Mouse (Mus musculus) left cerebral cortex, adult 11 months (tissue): ENCODE measurements around the gene Nudt7.

Experiments used
- DNase-seq: peaks from one replicate; pipeline ENCODE4 v3.0.0; 2022; ENCODE audit warnings: low spot score

Gene Nudt7

DNA sequence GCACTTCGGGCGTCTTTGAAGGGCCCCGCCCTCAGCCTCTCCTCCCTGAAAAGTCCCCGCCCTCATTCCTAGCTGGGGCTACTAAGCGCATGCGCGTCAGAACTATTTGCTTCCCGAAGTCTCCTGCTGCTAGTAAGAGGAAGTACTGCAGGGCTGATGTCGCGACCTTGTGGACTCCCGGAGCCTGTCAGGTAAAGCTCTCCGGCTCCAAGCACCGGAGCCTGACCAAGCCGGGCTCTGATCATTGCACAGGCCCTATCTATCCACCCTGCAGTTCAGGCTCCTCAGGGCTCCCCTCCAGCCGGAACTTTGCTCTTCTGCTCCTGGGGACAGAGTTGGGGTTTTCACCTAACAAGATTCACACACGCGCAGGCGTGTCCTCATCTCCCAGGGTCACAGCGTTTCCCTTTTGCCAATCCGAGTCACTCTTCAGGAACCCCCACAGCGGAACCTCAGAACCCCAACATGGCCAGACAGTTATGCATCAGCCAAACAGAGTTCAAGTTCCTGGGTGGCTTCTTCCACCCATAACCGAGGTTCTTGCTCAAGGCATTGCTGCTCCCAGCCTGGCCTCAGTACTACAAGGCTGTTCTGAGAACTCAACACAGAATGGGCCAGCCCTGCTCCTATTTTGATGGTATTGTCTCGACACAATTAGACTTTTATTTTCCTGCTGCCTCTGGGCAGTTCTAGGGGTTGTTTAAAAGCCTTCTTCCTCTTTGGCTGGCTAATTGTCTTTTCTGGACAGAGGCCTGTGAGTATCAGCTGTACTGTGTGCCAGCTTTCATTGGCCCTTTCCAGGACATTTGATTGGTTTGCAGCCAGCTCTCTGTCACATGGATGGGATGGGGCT lies at the start of gene Nudt7:
TSS of gene Nudt7 (plus strand) at position 48 of the 853 bp plus-strand sequence.
- peak; percentile 79 for DNase-seq

DNA sequence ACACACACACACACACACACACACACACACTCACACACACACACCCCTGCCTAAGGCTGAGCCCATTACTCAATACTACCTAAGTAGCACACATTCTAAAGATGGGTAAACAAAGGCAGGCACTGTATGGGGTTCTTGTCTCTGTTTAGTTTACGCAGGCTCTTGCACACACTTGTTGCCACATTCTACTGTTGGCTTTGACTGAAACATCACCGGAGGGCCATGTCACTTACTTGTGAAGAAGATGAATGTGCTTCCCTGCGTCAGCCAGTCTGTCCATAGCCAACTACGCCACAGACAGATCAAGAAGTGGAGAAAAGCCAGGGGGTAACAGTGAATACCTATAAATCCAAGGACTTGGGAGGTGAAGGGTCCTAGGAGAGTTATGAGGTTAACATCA lies 45.4 kb upstream of the Nudt7 start:
- DNase-seq: no peak

DNA sequence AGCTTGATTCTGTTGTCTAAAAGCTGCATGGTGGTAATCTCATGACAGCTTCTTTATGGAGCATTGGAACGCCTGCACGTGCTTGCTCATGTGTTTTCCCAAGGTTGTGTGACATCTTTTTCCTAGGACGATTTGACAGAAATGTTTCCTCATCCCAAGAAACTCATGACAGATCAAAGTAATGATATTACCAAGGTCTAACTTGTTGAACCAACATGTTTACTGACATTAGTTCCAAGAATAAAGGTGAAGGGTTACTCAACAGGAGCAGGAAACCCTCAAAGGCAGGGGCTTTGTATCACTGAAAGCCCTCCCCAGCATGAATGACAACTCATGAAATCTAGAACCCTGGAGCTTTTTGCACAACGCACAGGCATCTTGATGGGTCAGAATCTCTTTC lies 42.6 kb upstream of the Nudt7 start:
- no peak for DNase-seq

DNA sequence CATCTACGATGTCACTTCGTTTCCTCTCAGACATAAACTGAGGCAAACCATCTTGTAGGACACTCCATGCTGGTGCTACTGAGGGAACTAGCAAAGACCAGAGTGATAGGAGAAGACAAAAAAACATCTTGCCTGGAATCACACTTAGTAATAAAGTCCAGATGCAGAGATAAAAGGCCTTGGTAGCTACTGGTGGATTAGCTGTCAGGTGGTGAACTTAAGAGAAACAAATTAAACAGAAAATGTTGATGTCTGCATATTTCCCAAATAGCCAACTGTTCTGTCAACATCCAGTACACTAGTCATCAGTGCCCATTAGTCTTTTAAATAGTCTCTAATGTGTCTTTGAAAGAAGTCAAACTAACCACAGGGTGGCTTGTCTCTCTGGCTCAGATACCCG lies 40.0 kb upstream of the Nudt7 start:
- DNase-seq: no peak

DNA sequence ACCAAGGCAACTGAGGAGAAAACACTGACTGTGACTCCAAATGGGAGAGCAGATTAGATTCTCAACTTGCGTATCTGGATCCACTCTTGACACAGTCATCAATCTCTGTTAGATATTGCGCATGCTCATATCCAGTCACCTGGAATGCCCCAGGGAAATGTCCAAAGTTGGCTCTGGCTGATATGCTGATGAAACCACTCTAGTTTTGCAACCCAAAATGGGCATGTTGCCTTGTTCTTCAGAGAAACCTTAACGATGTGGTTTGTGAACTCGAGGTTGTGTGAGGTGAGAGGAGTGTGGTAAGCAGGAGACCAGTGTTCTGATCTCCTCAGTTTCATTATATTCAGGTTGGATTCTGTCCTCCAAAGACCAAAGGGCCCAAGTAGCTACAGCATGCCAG lies 38.8 kb upstream of the Nudt7 start:
- DNase-seq: no peak

DNA sequence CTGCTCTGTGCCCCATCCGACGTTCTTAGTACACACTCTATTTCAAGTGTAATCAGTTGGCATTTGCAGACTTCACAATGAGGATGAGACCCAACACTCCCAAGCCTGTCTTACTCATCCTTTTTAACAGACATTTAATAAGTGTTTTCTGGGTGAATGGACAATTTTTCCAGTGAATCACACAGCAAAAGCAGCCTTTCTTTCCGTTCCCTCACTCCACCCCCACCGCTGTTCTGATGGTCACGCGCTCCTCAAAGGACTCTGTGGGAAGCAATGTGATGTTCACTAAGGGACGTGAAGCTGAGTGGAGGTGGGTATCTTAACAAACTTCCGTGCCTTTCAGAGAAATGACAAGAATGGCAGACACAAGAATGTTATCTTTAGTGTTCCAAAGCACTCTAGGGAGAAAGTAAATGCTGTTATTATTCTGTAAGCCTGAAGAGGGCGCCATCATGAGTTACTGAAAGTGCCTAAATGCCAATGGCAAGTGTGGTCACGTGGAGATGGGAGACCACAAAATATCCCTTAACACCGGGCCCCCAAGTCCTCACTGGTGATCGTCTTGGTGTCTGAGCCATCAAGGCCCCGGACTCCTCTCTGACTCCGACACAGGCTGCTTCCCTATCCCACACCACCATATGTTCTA lies 32.7 kb upstream of the Nudt7 start:
- DNase-seq: no peak

DNA sequence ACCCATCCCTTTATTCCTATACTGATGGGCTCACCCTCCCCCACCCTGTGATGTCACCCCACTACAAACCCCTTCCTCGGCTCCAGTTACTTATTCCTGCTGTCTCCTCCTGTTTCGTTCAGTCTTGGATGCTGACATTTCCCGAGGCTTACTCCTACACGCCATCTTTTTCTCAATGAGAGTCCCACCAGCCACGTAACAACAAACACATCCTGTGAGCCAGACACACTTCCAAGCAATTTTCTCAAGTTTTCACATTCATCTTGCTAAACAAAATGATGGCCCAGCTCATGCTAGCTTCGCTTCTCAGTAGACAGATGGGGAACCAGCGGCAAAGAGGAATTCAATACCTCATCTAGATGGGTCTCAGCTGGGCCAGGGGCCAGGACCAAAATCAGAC lies 30.0 kb upstream of the Nudt7 start:
- DNase-seq: no peak

DNA sequence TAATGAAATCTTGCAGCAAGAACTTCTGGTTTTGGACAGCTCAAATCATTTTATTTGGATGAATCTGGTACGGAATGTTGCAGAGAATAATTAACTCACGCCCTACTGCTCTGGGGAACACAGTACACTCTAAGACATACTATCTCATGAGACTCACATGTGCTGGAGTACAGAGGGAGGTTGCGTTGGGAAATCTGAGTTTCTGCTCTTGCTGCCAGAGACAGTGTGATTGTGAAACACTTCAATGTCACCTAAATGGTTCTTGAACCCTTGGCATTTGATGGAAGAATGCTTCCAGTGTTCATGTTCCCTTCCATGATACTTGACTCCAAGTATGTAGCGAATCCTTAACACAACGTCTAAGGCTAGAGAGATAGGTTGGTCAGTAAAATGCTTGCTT lies 27.4 kb upstream of the Nudt7 start:
- no peak for DNase-seq

DNA sequence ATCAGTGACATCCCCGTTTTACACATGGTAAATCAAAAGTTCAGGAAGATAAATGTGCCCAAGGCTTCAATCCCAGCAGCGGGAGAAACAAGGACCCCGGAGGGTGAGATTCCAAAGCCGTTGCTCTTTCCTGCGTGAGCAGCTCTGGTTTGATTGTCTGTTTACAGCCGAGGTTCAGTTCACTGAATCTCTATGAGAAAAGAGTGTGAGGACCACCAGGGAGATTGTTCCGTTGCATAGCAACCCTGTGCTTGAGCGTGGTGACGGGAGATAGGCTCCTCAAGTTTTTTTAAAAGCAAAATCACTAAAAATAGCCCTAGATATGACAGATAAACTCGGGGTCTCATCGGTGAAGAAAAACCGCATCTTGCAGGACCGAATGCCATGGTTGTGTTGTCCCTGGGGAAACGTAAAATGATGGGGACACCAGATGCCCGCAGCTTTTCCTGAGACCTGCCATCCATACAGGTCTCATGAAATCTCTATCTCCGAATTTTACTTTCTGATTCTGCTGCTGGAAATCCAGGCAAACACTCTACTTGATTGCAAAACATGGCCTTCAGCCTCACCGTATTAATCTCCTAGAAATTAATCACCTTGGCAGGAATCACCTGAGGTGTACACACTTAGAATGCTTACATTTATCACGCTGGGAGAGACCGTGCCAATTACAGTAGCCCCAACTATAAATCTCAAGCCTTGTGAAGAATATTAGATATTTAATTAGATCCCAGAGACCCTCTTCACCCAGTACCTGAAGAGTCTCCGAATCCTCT lies 23.8 kb upstream of the Nudt7 start:
- DNase-seq: no peak

DNA sequence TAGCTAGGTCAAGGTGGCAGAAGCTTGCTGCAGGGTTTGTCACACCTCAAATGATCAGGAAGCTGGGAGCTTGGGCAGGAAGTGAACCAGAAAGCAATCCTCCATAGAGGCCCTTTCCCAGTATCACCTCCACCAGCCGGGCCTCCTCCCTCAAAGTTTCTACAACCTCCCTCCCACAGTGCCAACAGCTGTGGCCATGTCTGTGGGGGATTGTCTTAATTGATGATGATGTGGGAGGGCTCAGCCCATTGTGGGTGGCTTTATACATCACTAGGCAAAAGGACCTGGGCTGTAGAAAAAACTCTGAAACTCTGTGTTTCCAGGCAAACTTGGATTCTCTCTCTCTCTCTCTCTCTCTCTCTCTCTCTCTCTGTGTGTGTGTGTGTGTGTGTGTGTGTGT lies 18.3 kb upstream of the Nudt7 start:
- no peak for DNase-seq

DNA sequence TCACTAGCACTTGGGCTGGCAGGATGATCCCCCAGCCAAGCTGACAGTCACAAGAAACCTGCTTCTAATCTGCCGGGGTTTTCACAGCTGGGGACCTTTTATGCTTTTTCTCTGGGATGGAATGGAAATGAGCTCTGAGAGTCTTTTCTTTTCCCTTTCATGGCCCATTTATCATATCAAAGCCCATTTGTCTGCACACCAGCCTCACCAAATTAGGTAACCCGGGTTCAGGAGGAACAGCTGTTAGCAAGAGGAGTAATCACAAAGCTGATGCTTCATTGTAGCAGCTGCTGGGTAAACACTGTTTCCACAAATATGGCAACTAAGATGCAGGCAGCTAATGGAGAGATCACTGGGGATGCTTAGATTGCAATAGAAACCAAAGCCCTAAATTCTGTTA lies 17.3 kb upstream of the Nudt7 start:
- DNase-seq: no peak

DNA sequence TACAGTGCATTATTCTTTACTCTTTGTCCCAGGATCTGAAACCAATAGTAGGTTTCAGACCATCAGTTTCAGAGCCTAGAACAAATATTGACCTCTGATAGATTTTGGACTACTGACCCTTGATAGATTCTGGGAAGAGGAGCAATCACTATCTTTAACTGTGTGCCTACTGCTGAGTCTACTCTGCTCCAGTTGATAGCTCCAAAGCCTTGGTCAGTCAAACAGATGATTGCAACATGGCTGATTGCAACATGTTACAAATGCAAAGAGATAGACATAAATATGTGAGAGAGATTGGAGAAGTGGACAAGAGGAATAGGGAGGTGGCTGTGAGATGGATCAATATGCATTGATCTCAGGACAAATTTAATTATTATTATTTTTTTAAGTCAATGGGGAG lies 15.9 kb upstream of the Nudt7 start:
- no peak for DNase-seq

DNA sequence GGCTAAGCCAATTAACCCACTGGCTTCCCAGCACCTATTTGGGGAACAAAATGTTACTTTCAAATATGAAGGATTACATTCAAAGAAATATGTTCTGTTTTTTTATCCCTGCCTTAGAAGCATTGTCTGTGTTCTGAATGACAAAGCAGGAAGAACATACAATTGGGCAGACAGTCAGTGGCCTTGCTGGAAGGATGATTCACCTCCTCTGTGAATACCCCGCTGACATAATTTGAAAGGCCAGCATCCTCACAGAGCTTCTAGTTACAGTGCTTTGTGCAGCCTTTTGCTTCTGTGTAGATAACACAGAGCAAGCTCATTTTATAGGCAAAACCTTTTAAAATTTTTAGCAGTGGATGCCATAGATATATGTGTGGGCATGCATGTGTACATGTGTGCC lies 11.6 kb upstream of the Nudt7 start:
- DNase-seq: no peak

DNA sequence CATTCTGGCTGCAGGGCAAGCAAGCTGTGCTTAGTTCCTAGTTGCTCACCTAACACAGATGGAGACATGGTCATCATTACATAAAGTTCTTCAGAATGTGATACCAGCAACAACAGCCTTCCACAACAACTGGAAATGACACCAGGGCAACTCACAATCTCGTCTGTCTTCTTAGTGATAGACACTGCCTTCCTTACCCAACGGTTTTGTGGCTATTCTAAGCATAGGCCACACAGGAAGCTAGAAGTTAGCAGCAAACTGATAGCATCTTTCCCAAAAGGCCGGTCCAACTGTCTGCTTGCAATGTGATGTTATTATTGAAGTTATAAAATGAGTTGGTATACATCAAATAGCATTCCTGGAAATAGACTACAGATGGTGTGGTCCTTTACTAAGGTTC lies 9.7 kb upstream of the Nudt7 start:
- no peak for DNase-seq

DNA sequence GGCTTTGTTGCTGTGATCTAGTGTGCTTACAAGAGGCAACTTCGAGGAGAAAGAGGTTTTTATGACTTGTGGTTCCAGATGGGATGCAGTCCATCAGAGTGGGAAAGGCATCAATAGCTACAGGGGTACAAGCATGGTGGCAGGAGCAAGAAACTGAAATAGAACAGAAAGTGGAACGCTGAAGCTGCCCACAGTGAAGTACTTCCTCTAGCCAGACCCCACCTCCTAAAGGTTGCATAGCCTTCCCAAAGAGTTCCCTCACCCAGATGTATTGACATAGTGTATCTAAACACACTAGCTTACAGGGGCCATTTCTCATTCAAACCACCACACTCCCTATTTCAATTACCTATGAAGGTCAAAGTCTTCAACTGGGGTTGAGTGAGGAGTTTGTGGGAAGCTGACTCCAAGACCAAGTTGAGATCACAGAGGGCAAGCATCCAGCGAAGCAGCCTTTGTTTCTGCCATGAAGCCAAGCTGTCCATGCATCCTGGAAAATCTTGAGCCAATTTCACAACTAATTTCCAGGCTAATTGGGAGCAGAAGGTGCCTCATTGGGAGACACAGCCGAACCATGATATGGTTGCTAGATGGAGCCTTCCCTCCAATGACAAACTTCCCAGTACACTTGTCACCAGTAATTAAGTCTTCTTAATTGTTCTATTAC lies 9.1 kb upstream of the Nudt7 start:
- DNase-seq: no peak

DNA sequence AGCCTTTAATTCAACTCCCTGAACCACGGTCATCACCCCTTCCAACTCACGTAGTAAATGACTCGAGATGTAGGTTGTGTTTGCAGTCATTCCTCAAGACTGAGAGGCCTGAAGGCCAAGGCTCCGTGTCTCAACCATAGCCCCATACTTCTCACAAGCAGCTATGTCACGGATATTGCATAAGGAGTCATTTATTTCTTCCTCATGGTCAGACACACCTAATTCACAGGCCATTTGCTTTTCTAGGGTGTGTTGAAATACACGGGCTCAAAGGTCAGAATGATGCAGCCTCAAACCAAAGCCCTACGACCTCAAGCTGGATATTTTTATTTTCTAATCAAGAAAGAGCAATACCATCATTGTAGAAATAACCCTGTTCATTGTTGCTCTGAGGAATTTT lies 2.5 kb upstream of the Nudt7 start:
- DNase-seq: no peak

DNA sequence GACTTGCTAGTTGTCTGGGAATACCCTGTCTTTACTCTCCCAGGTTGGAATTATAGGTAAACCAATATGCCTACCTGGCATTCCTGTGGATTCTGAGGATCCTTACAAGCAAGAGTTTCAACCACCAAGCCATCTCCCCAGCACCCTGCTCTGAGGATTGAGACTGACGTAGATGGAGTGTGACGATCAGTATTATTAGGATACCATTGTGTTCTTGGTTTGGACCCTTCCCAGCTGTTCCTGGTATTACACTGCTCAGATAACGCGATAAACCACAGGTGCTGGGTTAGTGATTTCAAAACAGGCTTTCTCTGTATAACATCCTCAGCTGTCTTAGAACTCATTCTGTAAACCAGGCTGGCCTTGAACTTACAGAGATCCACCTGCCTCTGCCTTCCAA lies 1.9 kb upstream of the Nudt7 start:
- no peak for DNase-seq

DNA sequence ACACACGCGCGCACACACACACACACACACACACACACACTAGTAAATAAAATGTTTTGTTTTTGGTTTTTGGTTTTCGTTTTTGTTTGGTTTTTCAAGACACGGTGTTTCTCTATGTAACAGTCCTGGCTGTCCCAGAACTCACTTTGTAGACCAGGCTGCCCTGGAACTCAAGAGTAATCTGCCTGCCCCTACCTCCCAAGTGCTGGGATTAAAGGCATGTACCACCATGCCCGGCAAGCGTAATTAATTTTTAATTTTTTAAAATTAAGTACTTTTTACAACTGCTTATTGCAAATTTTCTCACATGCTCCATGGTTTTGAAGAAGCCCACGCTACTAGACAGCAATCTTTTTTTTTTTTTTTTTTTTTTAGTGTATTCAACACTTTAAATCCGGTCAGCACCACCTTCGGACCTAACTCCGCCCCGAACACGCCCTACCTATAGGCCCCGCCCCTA lies 277 bp upstream of the Nudt7 start:
- DNase-seq: no peak

DNA sequence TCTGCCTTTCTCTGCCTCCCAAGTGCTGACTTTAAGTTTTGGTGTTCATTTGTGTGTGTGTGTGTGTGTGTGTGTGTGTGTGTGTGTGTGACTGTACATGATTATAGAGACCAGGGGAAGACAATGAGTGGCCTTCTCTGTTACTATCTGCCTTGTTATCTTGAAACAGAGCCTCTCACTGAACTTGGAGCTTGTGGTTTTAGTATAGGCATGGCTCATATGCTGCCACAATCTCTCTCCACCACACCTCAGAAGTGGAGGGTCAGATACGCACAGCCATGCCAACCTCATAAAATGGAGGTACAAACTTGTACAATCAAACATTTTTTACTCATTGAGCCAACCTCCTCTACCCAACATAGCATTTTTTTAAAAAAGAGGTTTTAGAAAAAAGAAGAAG lies 3.4 kb downstream of the Nudt7 start:
- no peak for DNase-seq

DNA sequence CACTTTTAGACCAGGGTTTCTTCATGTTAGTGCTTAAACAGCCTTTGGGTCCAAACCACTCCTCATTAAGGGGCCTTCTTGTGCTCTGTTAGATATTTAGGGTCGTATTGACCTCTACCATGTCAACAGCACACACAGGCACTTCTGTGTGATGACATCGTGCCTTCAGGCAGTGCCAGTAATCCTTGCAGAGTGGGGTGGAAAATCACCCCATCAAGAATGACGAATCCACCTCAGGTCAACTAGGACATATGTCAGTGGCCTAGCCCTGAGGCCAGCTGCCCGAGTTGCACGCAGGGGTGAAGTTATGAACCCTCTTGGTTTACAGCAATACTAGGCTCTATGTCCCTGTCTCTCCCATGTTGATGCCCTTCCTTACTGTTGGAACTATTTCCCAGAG lies 3.8 kb downstream of the Nudt7 start:
- no peak for DNase-seq

DNA sequence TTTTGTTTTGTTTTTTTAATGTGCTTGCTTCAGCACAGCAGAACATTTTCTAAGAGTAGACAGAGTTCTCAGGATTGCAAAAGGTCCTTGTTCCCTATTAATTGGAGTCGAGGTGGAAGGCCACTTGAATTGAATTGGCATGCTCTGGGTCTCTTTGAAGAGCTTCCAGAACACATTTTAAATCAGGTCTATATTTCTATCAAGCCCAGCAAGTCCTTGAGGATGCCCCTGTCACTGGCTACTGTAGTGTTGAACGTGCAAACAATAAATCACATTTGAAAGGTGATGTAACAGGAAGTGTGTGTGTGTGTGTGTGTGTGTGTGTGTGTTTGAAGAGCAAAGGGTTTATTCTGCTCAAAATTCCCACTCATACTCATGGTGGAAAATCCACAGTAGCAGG lies 7.1 kb downstream of the Nudt7 start:
- DNase-seq: no peak

DNA sequence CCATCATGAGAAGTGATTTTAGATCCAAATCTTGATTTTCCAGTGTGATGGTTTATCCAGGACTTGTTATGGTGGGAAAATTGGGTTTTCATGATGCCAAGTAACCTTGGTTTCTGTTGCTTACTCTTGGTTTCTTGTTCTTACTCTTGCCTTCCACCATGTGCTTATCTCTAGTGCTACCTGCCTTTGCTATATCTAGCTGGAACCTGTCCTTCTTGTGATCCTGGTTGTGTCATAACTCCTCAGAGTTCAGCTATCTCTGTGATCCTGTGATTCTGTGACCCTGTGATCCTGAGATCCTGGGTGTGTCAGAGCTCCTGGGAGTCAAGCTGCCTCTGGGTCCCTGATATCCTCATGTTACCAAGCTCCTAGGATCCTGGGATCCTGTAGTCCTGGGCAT lies 8.8 kb downstream of the Nudt7 start:
- DNase-seq: no peak
